Mouse (Mus musculus): ENCODE measurements at regions not wholly inside any gene's neighbourhood (a gene's known extent, or its start where the extent isn't known, plus 50 kb on each side); places are given as distances from the start of the nearest gene placed in this dataset.

DNA sequence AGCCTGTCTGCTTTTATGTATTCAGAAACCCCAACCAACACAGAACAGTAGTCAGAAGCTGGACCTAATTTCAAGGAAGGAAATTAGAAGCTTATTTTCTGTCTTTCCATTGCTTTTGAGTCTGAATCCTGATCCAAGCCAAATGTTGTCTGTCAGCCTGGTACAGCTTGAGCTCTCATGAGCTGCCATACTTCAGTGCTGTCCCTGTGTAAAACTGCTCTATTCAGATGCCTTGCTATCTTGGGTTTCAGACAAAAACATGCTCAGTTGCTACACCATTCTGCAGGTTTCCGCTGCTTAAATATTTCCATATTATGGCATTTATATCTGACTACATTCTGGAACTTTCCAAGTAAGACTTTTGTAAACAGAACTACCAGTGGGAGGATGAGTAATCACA is 1403.2 kb downstream of the Epha7 start:
- no peaks in the 10 kb centered on the region for H3K36me3 ChIP-seq (ENCODE audit: poor library complexity, severe bottlenecking)
- no peak overlapping the region for H3K27ac ChIP-seq
- ATAC-seq: no peak

DNA sequence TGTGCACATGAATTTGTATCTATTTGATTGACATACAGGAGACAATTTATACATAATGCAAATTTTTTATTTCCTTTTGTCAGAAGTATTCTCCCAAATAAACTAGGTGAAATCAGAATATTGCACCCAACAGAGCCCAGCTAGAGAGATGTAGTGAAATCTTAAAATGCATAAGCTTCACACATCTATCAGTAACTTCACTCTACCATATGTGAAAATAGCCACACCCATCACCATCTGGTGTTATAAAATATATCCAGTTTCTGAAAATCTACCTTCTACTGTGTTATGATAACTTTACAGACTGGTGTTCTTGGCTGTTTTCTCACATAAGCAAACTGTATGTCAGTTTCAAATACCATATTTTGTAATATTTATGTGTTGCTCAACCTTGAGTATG is 1414.2 kb downstream of the Epha7 start:
- Histone ChIP-seq H3K9me3 (replicated peaks) (no peaks in the 10 kb centered on the region), H3K36me3 (ENCODE audit: poor library complexity, severe bottlenecking) (no peaks in the 10 kb centered on the region), H3K9ac (no peak overlapping the region), H3K4me3 (no peak overlapping the region), H3K27me3 (no peaks in the 10 kb centered on the region), H3K4me2 (no peak overlapping the region), H3K4me1 (no peaks in the 10 kb centered on the region), H3K27ac (no peak overlapping the region)
- peak; percentile 57; the same call in 1 of the 2 replicates for ATAC-seq

More for the DNA sequence above, 1403.2 kb downstream of the Epha7 start:
- WGBS: 93% methylated on average over 1 of the region's 1 CpGs
- no peaks in the 10 kb centered on the region for H3K4me1 ChIP-seq
- no peak overlapping the region for H3K9ac ChIP-seq
- H3K4me3 ChIP-seq: no peak overlapping the region
- H3K9me3 ChIP-seq (replicated peaks): no peaks in the 10 kb centered on the region
- H3K27me3 ChIP-seq: no peaks in the 10 kb centered on the region
- no peak overlapping the region for H3K4me2 ChIP-seq

DNA sequence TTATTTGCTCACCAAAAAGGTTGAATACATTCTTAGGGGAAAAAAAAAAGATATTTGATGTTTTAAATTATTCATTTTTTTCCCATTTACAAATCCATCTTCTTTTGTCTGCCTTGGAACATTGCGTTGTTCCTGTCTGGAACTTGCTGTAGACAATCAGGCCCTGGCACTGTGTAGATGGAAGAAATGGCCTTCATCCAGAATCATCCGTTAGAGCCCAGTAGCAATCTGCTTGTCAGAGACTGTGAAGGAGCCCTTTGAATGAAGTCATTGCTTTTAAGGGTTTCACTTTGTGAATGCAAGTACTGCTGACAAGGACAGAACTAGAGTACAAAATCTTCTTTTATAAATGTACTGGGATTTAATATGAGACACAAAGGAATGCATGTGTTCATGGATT is 1449.2 kb downstream of the Epha7 start:
- Histone ChIP-seq H3K4me2 (no peak overlapping the region), H3K27ac (no peak overlapping the region), H3K9ac (no peak overlapping the region), H3K9me3 (replicated peaks) (no peaks in the 10 kb centered on the region), H3K36me3 (ENCODE audit: poor library complexity, severe bottlenecking) (no peaks in the 10 kb centered on the region), H3K4me1 (no peaks in the 10 kb centered on the region), H3K27me3 (no peaks in the 10 kb centered on the region), H3K4me3 (no peak overlapping the region)
- ATAC-seq: peak; percentile 38; the same call in 1 of the 2 replicates
- 61% methylated on average over 2 of the region's 2 CpGs for WGBS

DNA sequence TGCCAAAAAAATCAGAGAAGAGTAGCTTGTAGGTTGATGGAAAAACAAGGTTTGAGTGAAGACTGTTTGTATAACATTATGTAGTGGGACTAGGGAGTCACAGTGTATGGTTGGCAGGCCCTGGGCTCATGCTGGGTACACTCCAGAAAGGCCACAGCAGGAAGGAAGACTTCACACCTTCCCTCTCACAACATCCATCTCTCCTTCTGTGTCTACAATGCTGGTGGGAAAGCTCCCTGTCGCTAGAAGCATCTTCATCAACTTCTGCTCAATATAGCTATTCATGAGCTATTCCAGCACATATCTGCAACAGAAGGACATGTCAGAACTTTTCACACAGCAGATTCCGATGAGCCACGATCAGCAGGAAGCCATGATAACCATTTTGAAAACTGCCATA is 1455.1 kb downstream of the Epha7 start:
- Histone ChIP-seq H3K9ac (no peak overlapping the region), H3K4me2 (no peak overlapping the region), H3K4me1 (no peaks in the 10 kb centered on the region), H3K27ac (no peak overlapping the region), H3K27me3 (no peaks in the 10 kb centered on the region), H3K36me3 (ENCODE audit: poor library complexity, severe bottlenecking) (no peaks in the 10 kb centered on the region), H3K9me3 (replicated peaks) (no peaks in the 10 kb centered on the region), H3K4me3 (no peak overlapping the region)
- ATAC-seq: peak; percentile 70; the same call in 1 of the 2 replicates
- 76% methylated on average over 3 of the region's 3 CpGs for WGBS

DNA sequence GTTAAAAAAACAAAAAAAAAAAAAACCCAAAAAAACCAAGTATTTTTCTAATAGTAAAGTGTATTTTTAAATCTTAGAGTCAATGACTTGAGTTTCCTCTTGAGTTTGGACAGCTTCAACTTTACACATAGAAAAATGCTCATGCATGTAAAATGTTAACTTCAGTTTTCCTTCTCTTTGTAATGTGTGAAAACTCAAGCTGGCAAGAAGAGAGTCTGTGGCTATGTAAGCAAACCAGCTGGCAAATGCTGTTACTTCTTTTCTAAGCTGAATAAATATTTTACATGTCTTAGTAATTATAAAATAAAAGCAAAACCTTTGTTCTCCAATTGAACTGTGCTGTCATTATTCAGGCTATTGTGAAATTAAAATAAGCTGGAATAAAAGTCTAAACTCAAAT is 1457.1 kb downstream of the Epha7 start:
- H3K4me2 ChIP-seq: no peak overlapping the region
- H3K4me3 ChIP-seq: no peak overlapping the region
- ATAC-seq: no peak

DNA sequence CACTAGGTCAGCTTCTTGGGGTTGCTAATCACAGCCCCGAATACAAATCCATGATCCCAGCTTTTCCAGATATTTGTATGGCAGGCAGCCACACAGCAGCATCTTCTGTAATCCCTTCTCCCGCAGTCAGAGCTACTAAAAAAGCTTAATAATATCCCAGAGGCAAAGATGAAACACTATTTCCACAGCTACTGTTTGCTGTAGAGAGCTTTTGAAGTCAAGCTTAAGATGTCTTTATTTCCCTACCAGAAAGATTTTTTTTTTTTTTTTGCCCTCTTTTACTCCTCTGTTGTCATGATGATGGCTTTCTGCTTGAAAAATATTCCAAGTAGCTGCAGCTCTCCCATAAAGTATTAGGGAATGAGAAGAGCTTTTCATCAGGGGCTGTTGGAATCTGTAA is 1499.5 kb downstream of the Epha7 start:
- Histone ChIP-seq H3K9me3 (replicated peaks) (no peaks in the 10 kb centered on the region), H3K9ac (no peak overlapping the region), H3K27me3 (no peaks in the 10 kb centered on the region), H3K36me3 (ENCODE audit: poor library complexity, severe bottlenecking) (no peaks in the 10 kb centered on the region), H3K4me2 (no peak overlapping the region; the same call in 1 of the 2 replicates), H3K4me1 (peaks cover 11% of the 10 kb centered on the region; the same call in 1 of the 2 replicates), H3K4me3 (no peak overlapping the region), H3K27ac (no peak overlapping the region)
- peak; percentile 19; the same call in 1 of the 2 replicates for ATAC-seq
- WGBS: 17% methylated on average over 2 of the region's 2 CpGs

More for the DNA sequence above, 1457.1 kb downstream of the Epha7 start:
- Histone ChIP-seq H3K27me3 (no peaks in the 10 kb centered on the region), H3K9ac (no peak overlapping the region), H3K4me1 (no peaks in the 10 kb centered on the region), H3K36me3 (ENCODE audit: poor library complexity, severe bottlenecking) (no peaks in the 10 kb centered on the region), H3K9me3 (replicated peaks) (no peaks in the 10 kb centered on the region), H3K27ac (no peak overlapping the region)

DNA sequence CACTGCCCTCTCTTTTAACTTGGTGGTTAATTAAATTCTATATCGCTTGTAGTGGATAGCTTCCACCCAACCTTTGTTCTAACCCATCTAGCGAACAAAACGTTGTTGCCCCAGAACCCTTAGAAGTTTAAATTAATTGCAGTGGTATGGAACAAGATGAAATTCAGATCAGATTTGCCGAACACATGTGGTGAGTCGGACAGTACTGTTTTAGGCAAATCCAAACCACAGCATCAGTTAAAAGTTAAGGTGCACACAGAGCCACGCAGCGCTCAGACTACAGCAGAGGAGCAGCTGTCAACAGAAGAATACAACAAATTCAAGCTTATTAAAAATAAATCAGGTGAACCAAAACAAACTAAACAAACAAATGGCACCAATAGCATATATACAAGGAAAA is 1500.0 kb downstream of the Epha7 start:
- Histone ChIP-seq H3K4me1 (peaks cover 11% of the 10 kb centered on the region; the same call in 1 of the 2 replicates), H3K9ac (no peak overlapping the region), H3K4me3 (no peak overlapping the region), H3K27ac (no peak overlapping the region), H3K27me3 (no peaks in the 10 kb centered on the region), H3K36me3 (ENCODE audit: poor library complexity, severe bottlenecking) (no peaks in the 10 kb centered on the region), H3K9me3 (replicated peaks) (no peaks in the 10 kb centered on the region), H3K4me2 (no peak overlapping the region; the same call in 1 of the 2 replicates)
- ATAC-seq: 0 out of 2 replicates have a peak, but pooled peaks have one; percentile 26
- WGBS: 31% methylated on average over 7 of the region's 7 CpGs

DNA sequence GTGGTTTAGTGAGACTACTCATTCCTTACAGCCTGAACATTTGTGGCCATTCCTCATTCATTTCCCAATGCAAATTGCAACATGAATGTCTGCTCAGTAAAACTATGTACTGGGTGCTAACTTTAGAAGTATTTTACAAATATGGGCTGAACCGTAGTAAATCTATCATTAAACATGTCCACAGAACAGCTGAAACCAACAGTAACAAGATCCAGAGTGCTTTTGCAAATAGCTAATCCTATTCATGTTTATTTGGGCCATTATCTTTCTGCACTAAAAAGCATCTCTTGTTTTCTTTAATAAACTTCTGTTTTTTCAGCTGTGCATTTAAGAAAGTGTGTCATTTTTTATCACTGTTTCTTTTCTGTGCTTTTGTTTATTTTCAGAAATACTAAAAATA is 1502.4 kb downstream of the Epha7 start:
- ATAC-seq: no peak
- H3K27me3 ChIP-seq: no peaks in the 10 kb centered on the region
- no peak overlapping the region for H3K4me3 ChIP-seq
- peaks cover 11% of the 10 kb centered on the region; the same call in 1 of the 2 replicates for H3K4me1 ChIP-seq
- WGBS: 60% methylated on average over 1 of the region's 1 CpGs
- H3K4me2 ChIP-seq: no peak overlapping the region
- no peak overlapping the region for H3K9ac ChIP-seq
- H3K36me3 ChIP-seq (ENCODE audit: poor library complexity, severe bottlenecking): no peaks in the 10 kb centered on the region
- no peaks in the 10 kb centered on the region for H3K9me3 ChIP-seq (replicated peaks)
- H3K27ac ChIP-seq: no peak overlapping the region

DNA sequence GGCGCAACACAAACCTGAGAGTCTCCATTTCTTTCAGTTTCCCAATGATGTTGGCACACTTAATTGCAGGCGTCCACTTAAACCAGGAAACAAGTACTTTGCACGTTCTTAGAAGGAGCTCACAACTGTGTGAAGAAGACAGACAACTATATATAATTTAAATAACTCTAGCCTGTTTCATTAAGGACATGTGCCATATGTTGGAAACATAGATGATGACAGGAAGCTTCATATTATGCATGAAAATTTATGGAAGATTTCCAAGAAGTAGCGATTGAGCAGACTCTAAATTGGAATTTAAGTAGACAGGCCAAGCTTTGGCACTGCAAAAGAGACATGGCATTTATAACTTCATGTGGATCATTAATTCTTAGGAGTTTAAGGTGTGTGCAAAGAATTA is 1504.1 kb downstream of the Epha7 start:
- no peak; the same call in 1 of the 2 replicates for ATAC-seq
- Histone ChIP-seq H3K27me3 (no peaks in the 10 kb centered on the region), H3K4me1 (peaks cover 11% of the 10 kb centered on the region; the same call in 1 of the 2 replicates), H3K36me3 (ENCODE audit: poor library complexity, severe bottlenecking) (no peaks in the 10 kb centered on the region), H3K4me2 (no peak overlapping the region), H3K9ac (no peak overlapping the region), H3K4me3 (no peak overlapping the region), H3K27ac (no peak overlapping the region), H3K9me3 (replicated peaks) (no peaks in the 10 kb centered on the region)
- 82% methylated on average over 4 of the region's 4 CpGs for WGBS

DNA sequence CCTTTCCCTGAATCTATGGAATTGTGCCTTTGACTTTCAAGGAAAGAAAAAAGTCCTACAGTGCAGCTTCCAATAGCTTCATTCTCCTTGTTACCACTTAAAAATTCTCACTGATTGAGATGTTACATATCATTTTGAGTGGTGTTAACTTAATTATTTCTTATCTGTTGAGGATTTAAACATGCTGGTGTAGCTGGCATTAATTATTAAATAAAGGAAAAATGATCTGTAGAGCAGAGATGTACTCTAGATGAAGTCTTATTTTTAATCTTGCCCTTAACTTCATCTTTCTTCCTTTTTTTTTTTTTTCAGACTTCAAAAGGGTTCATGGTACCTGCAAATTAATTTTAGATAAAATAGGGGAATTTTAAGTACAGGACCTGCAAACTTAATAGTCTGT is 1507.1 kb downstream of the Epha7 start:
- Histone ChIP-seq H3K4me3 (no peak overlapping the region), H3K27me3 (no peaks in the 10 kb centered on the region), H3K9ac (no peak overlapping the region), H3K36me3 (ENCODE audit: poor library complexity, severe bottlenecking) (no peaks in the 10 kb centered on the region), H3K4me2 (no peak overlapping the region), H3K9me3 (replicated peaks) (no peaks in the 10 kb centered on the region), H3K27ac (no peak overlapping the region), H3K4me1 (no peaks in the 10 kb centered on the region)
- no peak for ATAC-seq

DNA sequence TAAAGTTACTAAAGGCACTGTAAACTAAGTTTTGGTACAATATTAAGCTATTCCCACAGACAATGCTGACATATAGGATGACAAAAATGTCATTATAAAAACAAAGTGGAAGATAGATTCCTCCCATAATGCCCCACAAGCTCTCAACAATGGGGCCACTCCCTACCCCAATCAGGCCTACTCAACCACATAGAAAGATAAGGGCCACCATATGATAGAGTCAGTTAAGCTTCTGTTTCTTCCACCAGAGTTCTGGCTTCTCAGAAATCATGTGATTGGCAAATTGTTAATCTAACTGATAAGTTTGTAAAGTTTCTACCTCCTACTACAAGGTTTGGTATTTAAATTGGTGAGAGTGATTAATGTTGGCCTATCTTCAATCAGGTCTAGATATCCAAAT is 1534.6 kb downstream of the Epha7 start:
- no peaks in the 10 kb centered on the region for H3K36me3 ChIP-seq (ENCODE audit: poor library complexity, severe bottlenecking)
- no peak overlapping the region for H3K27ac ChIP-seq
- no peak overlapping the region for H3K4me2 ChIP-seq
- no peaks in the 10 kb centered on the region for H3K4me1 ChIP-seq
- no peak for ATAC-seq
- no peaks in the 10 kb centered on the region for H3K9me3 ChIP-seq (replicated peaks)
- H3K27me3 ChIP-seq: no peaks in the 10 kb centered on the region
- H3K4me3 ChIP-seq: no peak overlapping the region
- H3K9ac ChIP-seq: no peak overlapping the region
